Mouse (Mus musculus) ES-Bruce4 (cell line): ENCODE results near the gene Nrgn. TPM values are rescaled to one million over a fixed set of nuclear protein-coding genes. Genes with fewer than 3 reads are reported as not detected.

Experiments used
- H3K27ac ChIP-seq: 2 replicates; pipeline ENCODE4 v1.5.1; 2012; ENCODE audit warnings: low read length, inconsistent platforms; ENCODE audit not compliant: insufficient read depth
- H3K27me3 ChIP-seq: 2 replicates; pipeline ENCODE4 v1.6.1; 2012; ENCODE audit warnings: mild to moderate bottlenecking, low read length, inconsistent platforms; ENCODE audit not compliant: control insufficient read depth, poor library complexity, insufficient read depth, severe bottlenecking
- H3K36me3 ChIP-seq: 2 replicates; pipeline ENCODE4 v1.6.1; 2012; ENCODE audit warnings: inconsistent platforms, mild to moderate bottlenecking, low read length, moderate library complexity; ENCODE audit not compliant: control insufficient read depth, poor library complexity, insufficient read depth, severe bottlenecking
- H3K4me1 ChIP-seq: one replicate; pipeline ENCODE4 v1.8.1; 2011; ENCODE audit warnings: low read length; ENCODE audit not compliant: control insufficient read depth, insufficient read depth
- H3K4me3 ChIP-seq: 2 replicates; pipeline ENCODE4 v1.5.1; 2011; ENCODE audit warnings: low read depth, mild to moderate bottlenecking, low read length
- H3K9ac ChIP-seq: 2 replicates; pipeline ENCODE4 v1.6.1; 2012; ENCODE audit warnings: low read depth, mild to moderate bottlenecking, inconsistent platforms; ENCODE audit not compliant: poor library complexity, severe bottlenecking
- H3K9me3 ChIP-seq: replicated peaks from 2 replicates; pipeline ENCODE4 v1.6.1; 2012; ENCODE audit warnings: mild to moderate bottlenecking, low read length, inconsistent platforms; ENCODE audit not compliant: control insufficient read depth, poor library complexity, insufficient read depth, severe bottlenecking
- CTCF ChIP-seq: IDR thresholded peaks from one replicate; pipeline ENCODE4 v1.8.1; 2011; ENCODE audit warnings: low read depth, low read length
- EP300 ChIP-seq: IDR thresholded peaks from 2 replicates; pipeline ENCODE4 v1.6.1; 2011; ENCODE audit warnings: low read depth, low read length; ENCODE audit not compliant: insufficient read depth
- POLR2A ChIP-seq: IDR thresholded peaks from one replicate; pipeline ENCODE4 v1.8.1; 2011; ENCODE audit warnings: low read length; ENCODE audit not compliant: insufficient read depth
- polyA plus RNA-seq: library from polyadenylated mRNA; stranded (reverse); fragments of >200 nt; gene quantifications from 2 replicates; pipeline ENCODE4 v1.2.4, GENCODE M21; 2011; ENCODE audit warnings: low read depth; ENCODE audit not compliant: missing spikeins, insufficient read depth, insufficient read length

The Nrgn gene
- polyA plus RNA-seq, 1 experiment = 1.2 TPM

- no peak for TF ChIP-seq EP300
- Histone ChIP-seq H3K9me3 (no peaks in the 10 kb centered on the region), H3K27ac (no peak overlapping the region), H3K27me3 (no peaks in the 10 kb centered on the region), H3K36me3 (no peaks in the 10 kb centered on the region), H3K4me1 (peaks cover 8% of the 10 kb centered on the region), H3K4me3 (no peak overlapping the region), H3K9ac (no peak overlapping the region)
Observed at GRCm38 (mm10) chr9:37541851-37542642, 10.7 kb downstream of the Nrgn start.

DNA sequence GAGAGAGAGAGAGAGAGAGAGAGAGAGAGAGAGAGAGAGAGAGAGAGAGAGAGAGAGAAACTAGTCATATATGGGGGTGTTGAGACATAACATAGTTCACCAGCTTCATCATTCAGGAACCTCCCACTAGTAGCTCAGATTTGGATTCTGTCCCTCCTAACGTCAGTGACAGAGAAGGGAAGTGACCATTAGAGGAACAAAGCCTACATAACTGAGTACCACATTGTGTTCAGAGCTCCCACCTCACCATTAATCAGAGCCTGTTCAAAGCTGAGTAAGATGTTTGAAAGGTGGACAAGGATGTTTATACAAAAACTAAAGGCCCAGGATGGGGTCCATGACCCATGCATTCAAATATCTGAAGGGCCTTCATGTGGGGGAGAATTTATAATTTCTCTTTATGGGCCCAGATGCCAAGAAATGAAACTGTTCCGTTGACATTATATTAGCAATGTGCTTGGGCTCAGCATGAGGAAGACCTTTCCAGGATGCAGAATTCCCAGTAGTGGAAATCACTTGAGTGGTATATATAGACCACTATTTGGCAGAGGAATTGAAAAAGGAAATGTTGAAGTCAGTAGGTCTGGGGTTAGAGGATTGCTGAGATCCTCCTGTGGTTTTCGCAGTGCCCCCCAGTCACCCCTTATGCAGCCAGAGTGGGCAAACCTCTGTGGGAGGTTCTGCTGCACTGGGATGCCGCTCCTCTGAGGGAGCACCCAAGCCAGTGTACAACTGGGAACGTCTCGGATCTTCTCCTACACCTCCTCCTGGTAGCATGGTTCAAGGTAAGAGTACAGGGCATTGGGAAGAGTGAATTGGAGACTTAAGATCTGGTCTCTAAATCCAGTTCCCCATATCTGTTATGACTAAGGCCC, 11.8 kb downstream of the Nrgn start:
- H3K9ac ChIP-seq = no peak overlapping the region
- no peak overlapping the region for H3K27ac ChIP-seq
- TF ChIP-seq CTCF (no peak), EP300 (no peak), POLR2A (no peak)
- peaks cover 8% of the 10 kb centered on the region for H3K4me1 ChIP-seq
- no peaks in the 10 kb centered on the region for H3K9me3 ChIP-seq
- no peak overlapping the region for H3K4me3 ChIP-seq
- H3K36me3 ChIP-seq = no peaks in the 10 kb centered on the region
- no peaks in the 10 kb centered on the region for H3K27me3 ChIP-seq

DNA sequence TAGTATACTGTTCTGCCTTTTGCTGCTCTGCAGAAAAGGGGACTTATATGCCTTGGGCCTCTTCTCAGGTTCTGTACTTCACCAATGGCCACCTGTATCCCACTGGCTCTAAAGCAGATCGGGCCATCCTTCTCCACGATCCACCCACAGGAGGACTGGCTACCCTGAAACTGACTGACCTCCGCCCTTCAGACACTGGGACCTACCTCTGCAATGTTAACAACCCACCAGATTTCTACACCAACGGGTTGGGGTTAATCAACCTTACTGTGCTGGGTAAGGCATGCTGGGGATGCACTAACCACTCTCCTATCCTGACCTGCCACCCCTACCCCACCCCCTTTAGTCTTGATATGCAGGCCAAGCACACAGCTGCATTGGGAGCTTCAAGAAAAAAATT, 12.5 kb downstream of the Nrgn start:
- no peaks in the 10 kb centered on the region for H3K27me3 ChIP-seq
- no peak overlapping the region for H3K4me3 ChIP-seq
- TF ChIP-seq POLR2A (no peak), EP300 (no peak), CTCF (no peak)
- no peak overlapping the region for H3K27ac ChIP-seq
- peak overlapping the region; percentile 2; the same call in 1 of the 2 replicates for H3K9ac ChIP-seq
- H3K36me3 ChIP-seq = no peaks in the 10 kb centered on the region
- no peaks in the 10 kb centered on the region for H3K9me3 ChIP-seq
- peaks cover 8% of the 10 kb centered on the region for H3K4me1 ChIP-seq

DNA sequence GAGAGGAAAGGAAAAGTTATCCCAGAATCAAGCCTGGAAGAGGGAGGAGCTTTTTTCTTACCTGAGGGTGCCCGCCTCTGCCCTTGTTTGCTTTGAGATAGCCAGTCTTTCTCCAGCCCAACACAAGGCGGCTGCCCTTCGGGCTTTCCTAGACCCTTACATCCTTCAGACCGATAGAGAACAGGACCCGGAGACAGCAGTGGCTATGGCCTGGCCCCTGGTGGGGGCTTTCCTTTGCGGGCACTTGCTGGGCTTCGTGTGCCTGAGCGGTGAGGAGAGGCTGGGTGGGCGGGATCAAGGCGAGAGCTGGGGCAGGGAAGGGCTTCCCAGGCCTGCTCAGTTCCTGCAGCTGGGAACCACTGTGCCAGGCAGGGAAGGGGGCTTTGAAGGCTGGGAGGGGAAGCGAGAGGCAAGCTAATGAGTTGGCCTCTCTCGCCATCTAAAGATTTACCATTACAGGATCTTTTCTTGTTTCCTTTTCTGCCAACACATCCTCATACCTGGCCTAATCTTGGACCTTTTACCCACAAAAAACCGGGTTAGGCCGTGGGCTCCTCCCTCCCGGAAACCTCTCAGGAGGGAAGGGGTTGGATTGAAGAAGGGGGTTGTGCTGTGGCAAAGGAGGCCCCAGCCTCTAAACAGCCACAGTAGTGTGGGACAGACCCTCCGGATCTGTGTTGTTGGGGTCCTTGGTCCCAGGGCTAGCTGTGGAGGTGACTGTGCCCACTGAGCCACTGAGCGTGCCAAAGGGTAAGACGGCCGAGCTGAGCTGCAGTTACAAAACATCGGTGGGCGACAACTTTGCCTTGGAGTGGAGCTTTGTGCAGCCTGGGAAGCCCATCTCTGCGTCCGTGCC, 13.3 kb downstream of the Nrgn start, which contains the start of gene Vsig2:
Gene Vsig2 (plus strand): TSS at position 86 of the 856 bp plus-strand sequence.
- Histone ChIP-seq H3K4me3 (peak within 1 kb of the TSS; percentile 18), H3K9me3 (no peaks in the 10 kb centered on the region), H3K9ac (peak within 1 kb of the TSS; percentile 2; the same call in 1 of the 2 replicates), H3K4me1 (peaks cover 8% of the 10 kb centered on the region), H3K27ac (no peak within 1 kb of the TSS), H3K36me3 (no peaks in the 10 kb centered on the region), H3K27me3 (no peaks in the 10 kb centered on the region)
- TF ChIP-seq POLR2A (no peak), CTCF (no peak), EP300 (no peak)

- Histone ChIP-seq H3K27ac (no peak overlapping the region), H3K27me3 (no peaks in the 10 kb centered on the region), H3K4me3 (no peak overlapping the region), H3K4me1 (peaks cover 5% of the 10 kb centered on the region), H3K9me3 (no peaks in the 10 kb centered on the region), H3K36me3 (no peaks in the 10 kb centered on the region), H3K9ac (no peak overlapping the region)
- TF ChIP-seq POLR2A (no peak), CTCF (no peak), EP300 (no peak)
Observed at GRCm38 (mm10) chr9:37537658-37538250, 14.9 kb downstream of the Nrgn start.
